Mouse (Mus musculus) telencephalon, adult 2 months (tissue): ENCODE measurements around the gene Grin2d.
A peak's percentile ranks its signal among the peaks of the same experiment; 100 is the strongest.

ENCODE experiments used
- DNase-seq: peaks from one replicate; pipeline ENCODE4 v3.0.0-alpha.2; 2011; ENCODE audit warnings: low read depth, low spot score

Grin2d gene

DNA sequence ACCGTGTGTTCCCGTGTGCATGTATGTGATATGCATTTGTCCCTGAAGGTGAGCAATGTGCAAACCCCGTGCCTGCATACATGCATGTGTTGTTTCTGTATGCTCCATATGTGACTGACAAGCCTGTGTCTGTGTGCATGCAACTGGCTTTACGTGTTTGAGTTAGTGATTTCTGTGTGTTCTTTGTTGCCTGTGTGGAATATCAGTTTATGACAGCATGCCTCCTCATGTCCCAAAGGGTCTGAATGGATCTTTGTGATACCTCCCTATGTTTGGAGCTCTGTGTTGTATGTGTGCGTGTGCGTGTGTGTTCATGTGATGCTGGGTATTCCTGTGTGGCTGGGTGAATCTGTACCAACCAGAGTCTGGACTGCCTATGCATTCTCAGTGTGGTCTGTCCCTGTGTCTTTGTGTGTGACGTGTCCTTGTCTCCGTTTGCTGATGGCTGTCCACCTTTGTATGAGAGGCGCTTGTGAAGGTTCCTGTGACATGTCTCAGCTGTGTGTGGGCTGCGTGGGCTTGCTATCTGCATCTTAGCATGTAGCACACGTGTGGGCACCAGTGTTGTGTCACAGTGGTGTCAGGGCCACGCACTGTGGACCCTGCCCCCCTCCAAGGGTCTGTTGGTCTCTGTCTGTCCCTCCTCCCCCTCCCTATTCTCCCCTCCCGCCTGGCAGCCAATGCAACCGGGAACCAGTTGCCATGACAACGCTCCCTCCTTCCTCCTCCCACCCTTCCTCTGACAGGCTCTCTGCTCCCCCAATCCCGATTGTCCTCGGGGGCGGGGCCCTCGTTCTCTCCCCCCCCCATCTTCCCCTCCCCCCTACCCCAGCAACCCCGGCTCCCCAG, 93.4 kb downstream of the Grin2d start, which contains the start of gene Sult2b1:
Sult2b1 (minus strand) TSS at position 146 of the 849 bp plus-strand sequence.
- DNase-seq, result peak; percentile 97

GRCm38 (mm10) chr7:45783511-45784091, 94.6 kb downstream of the Grin2d start, which contains the start of gene Lmtk3:
Lmtk3 (plus strand) TSS chr7:45783738.
- DNase-seq, result peak; percentile 77

DNA sequence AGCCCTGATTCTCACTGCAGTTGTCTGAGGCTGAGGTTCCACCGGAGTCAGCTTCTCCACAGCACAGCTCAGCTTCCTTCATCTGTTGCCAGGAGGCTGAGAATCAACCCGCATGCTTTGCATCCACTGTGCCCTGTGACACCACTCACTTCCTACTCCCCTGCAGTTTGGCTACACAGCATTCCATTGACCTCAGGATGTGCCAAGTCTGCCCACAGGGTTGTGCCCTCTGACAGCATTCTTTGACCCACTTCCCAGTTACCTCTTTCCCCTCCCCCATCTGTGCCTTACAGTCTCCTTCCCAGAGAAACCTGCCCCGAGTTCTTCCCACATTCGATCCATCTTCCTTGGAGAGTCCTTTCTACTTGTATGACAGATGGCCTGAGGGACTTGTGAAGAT, 95.9 kb downstream of the Grin2d start:
- DNase-seq, result no peak
